Mouse (Mus musculus) 3T3-L1 (cell line): ENCODE results near the gene Stox2.
A peak's percentile ranks its signal among the peaks of the same experiment; 100 is the strongest.
"Not testable (repeated sequence)": the region's sequence is repeated elsewhere in the genome, so short reads cannot be mapped to it uniquely, and the experiment has no call there.

Source experiments
- DNase-seq: peaks from one replicate; pipeline ENCODE4 v3.0.0-alpha.2; 2015; ENCODE audit warnings: low read depth, low spot score

The Stox2 gene

GRCm38 (mm10) chr8:47446312-47447046 is at the start of gene Stox2:
Gene Stox2 (minus strand): TSS chr8:47446362.
- no peak for DNase-seq

GRCm38 (mm10) chr8:47495428-47495827 is 49.3 kb upstream of the Stox2 start:
- DNase-seq, result no peak

- no peak for DNase-seq
Measured at GRCm38 (mm10) chr8:47494602-47495153, 48.5 kb upstream of the Stox2 start.

GRCm38 (mm10) chr8:47493106-47493505 is 46.9 kb upstream of the Stox2 start:
- DNase-seq, result no peak

- no peak for DNase-seq
Measured at GRCm38 (mm10) chr8:47487231-47487630, 41.1 kb upstream of the Stox2 start.

- DNase-seq, result no peak
Measured at GRCm38 (mm10) chr8:47482354-47483071, 36.4 kb upstream of the Stox2 start.

- no peak for DNase-seq
Measured at GRCm38 (mm10) chr8:47480039-47480438, 33.9 kb upstream of the Stox2 start.

GRCm38 (mm10) chr8:47461650-47462049 is 15.5 kb upstream of the Stox2 start:
- DNase-seq, result no peak

GRCm38 (mm10) chr8:47459216-47459749 is 13.1 kb upstream of the Stox2 start:
- peak; percentile 6 for DNase-seq

- no peak for DNase-seq
Measured at GRCm38 (mm10) chr8:47458591-47458990, 12.4 kb upstream of the Stox2 start.

GRCm38 (mm10) chr8:47449211-47449610 is 3.0 kb upstream of the Stox2 start:
- not testable (repeated sequence) for DNase-seq

GRCm38 (mm10) chr8:47439271-47439670 is 6.9 kb downstream of the Stox2 start:
- DNase-seq, result no peak

- DNase-seq, result no peak
Measured at GRCm38 (mm10) chr8:47437976-47438375, 8.2 kb downstream of the Stox2 start.

- no peak for DNase-seq
Measured at GRCm38 (mm10) chr8:47435861-47436260, 10.3 kb downstream of the Stox2 start.

GRCm38 (mm10) chr8:47435412-47435811 is 10.8 kb downstream of the Stox2 start:
- DNase-seq, result no peak

GRCm38 (mm10) chr8:47431263-47431662 is 14.9 kb downstream of the Stox2 start:
- DNase-seq, result no peak

- DNase-seq, result not testable (repeated sequence)
Measured at GRCm38 (mm10) chr8:47414258-47414525, 32.0 kb downstream of the Stox2 start.

GRCm38 (mm10) chr8:47413524-47414257 is 32.5 kb downstream of the Stox2 start:
- no peak for DNase-seq

- no peak for DNase-seq
Measured at GRCm38 (mm10) chr8:47412696-47413523, 33.3 kb downstream of the Stox2 start.

GRCm38 (mm10) chr8:47411994-47412695 is 34.0 kb downstream of the Stox2 start:
- no peak for DNase-seq

- no peak for DNase-seq
Measured at GRCm38 (mm10) chr8:47411321-47411720, 34.8 kb downstream of the Stox2 start.
